Mouse (Mus musculus): ENCODE measurements at regions not wholly inside any gene's neighbourhood (a gene's known extent, or its start where the extent isn't known, plus 50 kb on each side); places are given as distances from the start of the nearest gene placed in this dataset.

GRCm38 (mm10) chr1:190526046-190526445, 355.5 kb upstream of the Prox1 start:
- DNase-seq = no peak

GRCm38 (mm10) chr1:190500106-190500505, 329.6 kb upstream of the Prox1 start:
- DNase-seq = peak; percentile 40

GRCm38 (mm10) chr1:190497474-190497873, 327.0 kb upstream of the Prox1 start:
- no peak for DNase-seq

GRCm38 (mm10) chr1:190495741-190496520, 325.4 kb upstream of the Prox1 start:
- no peak for DNase-seq

GRCm38 (mm10) chr1:190486551-190487104, 316.1 kb upstream of the Prox1 start:
- DNase-seq = no peak

- DNase-seq = no peak
These were observed 312.9 kb upstream of the Prox1 start for GRCm38 (mm10) chr1:190483366-190483765.

- DNase-seq = no peak
These were observed 310.6 kb upstream of the Prox1 start for GRCm38 (mm10) chr1:190481071-190481470.

- no peak for DNase-seq
These were observed 310.1 kb upstream of the Prox1 start for GRCm38 (mm10) chr1:190480601-190481000.

- no peak for DNase-seq
These were observed 302.2 kb upstream of the Prox1 start for GRCm38 (mm10) chr1:190472761-190473160.

GRCm38 (mm10) chr1:190470336-190470735, 299.8 kb upstream of the Prox1 start:
- DNase-seq = no peak

GRCm38 (mm10) chr1:190457541-190458061, 287.1 kb upstream of the Prox1 start:
- no peak for DNase-seq

GRCm38 (mm10) chr1:190453549-190453948, 283.0 kb upstream of the Prox1 start:
- DNase-seq = no peak

- DNase-seq = no peak
These were observed 281.8 kb upstream of the Prox1 start for GRCm38 (mm10) chr1:190452115-190452842.

- no peak for DNase-seq
These were observed 277.7 kb upstream of the Prox1 start for GRCm38 (mm10) chr1:190448263-190448662.

GRCm38 (mm10) chr1:190447253-190447652, 276.7 kb upstream of the Prox1 start:
- no peak for DNase-seq

- no peak for DNase-seq
These were observed 276.2 kb upstream of the Prox1 start for GRCm38 (mm10) chr1:190446676-190447075.

- no peak for DNase-seq
These were observed 273.9 kb upstream of the Prox1 start for GRCm38 (mm10) chr1:190444366-190444765.

GRCm38 (mm10) chr1:190443234-190443633, 272.7 kb upstream of the Prox1 start:
- no peak for DNase-seq

GRCm38 (mm10) chr1:190442166-190442565, 271.7 kb upstream of the Prox1 start:
- no peak for DNase-seq

- DNase-seq = no peak
These were observed 268.3 kb upstream of the Prox1 start for GRCm38 (mm10) chr1:190438789-190439188.

GRCm38 (mm10) chr1:190422874-190423273, 252.4 kb upstream of the Prox1 start:
- no peak for DNase-seq

GRCm38 (mm10) chr1:190419709-190420108, 249.2 kb upstream of the Prox1 start:
- DNase-seq = peak; percentile 12

GRCm38 (mm10) chr1:190417326-190417725, 246.8 kb upstream of the Prox1 start:
- no peak for DNase-seq

Measured in gastrocnemius, postnatal 10 days (tissue).